Mouse (Mus musculus) retina, embryonic 14.5 days (tissue): ENCODE measurements at regions not wholly inside any gene's neighbourhood (a gene's known extent, or its start where the extent isn't known, plus 50 kb on each side); places are given as distances from the start of the nearest gene placed in this dataset.
"Not testable (repeated sequence)": the region's sequence is repeated elsewhere in the genome, so short reads cannot be mapped to it uniquely, and the experiment has no call there.

Experiments used
- DNase-seq: peaks from one replicate; pipeline ENCODE4 v3.0.0-alpha.2; 2015; ENCODE audit warnings: low spot score

GRCm38 (mm10) chr4:105844675-105845466 is 55.2 kb downstream of the Gm12728 start:
- DNase-seq: no peak

GRCm38 (mm10) chr4:105845998-105846989 is 56.6 kb downstream of the Gm12728 start:
- DNase-seq: not testable (repeated sequence)

GRCm38 (mm10) chr4:105853086-105853485 is 63.4 kb downstream of the Gm12728 start:
- no peak for DNase-seq

- DNase-seq: no peak
Measured at GRCm38 (mm10) chr4:105859052-105859864, 69.6 kb downstream of the Gm12728 start.

GRCm38 (mm10) chr4:105860930-105861653 is 71.4 kb downstream of the Gm12728 start:
- DNase-seq: peak; percentile 5

GRCm38 (mm10) chr4:105861654-105862037 is 72.0 kb downstream of the Gm12728 start:
- DNase-seq: no peak

GRCm38 (mm10) chr4:105870512-105870911 is 80.8 kb downstream of the Gm12728 start:
- DNase-seq: no peak

GRCm38 (mm10) chr4:105877246-105877645 is 87.6 kb downstream of the Gm12728 start:
- DNase-seq: no peak

- DNase-seq: no peak
Measured at GRCm38 (mm10) chr4:105879891-105880290, 90.2 kb downstream of the Gm12728 start.

- no peak for DNase-seq
Measured at GRCm38 (mm10) chr4:105884791-105885190, 95.1 kb downstream of the Gm12728 start.

- no peak for DNase-seq
Measured at GRCm38 (mm10) chr4:105891438-105891837, 101.8 kb downstream of the Gm12728 start.

- no peak for DNase-seq
Measured at GRCm38 (mm10) chr4:105892065-105892464, 102.4 kb downstream of the Gm12728 start.

- DNase-seq: no peak
Measured at GRCm38 (mm10) chr4:105895116-105895515, 105.4 kb downstream of the Gm12728 start.

- no peak for DNase-seq
Measured at GRCm38 (mm10) chr4:105898054-105898847, 108.6 kb downstream of the Gm12728 start.

- no peak for DNase-seq
Measured at GRCm38 (mm10) chr4:105904896-105905295, 115.2 kb downstream of the Gm12728 start.

GRCm38 (mm10) chr4:105906411-105906810 is 116.7 kb downstream of the Gm12728 start:
- DNase-seq: no peak

- DNase-seq: no peak
Measured at GRCm38 (mm10) chr4:105907611-105908010, 117.9 kb downstream of the Gm12728 start.

- DNase-seq: no peak
Measured at GRCm38 (mm10) chr4:105908281-105908680, 118.6 kb downstream of the Gm12728 start.

GRCm38 (mm10) chr4:105909272-105909671 is 119.6 kb downstream of the Gm12728 start:
- no peak for DNase-seq

- DNase-seq: no peak
Measured at GRCm38 (mm10) chr4:105910666-105911065, 121.0 kb downstream of the Gm12728 start.
